Mouse (Mus musculus) heart, embryonic 11.5 days (tissue): ENCODE measurements around the gene Prkce. TPM values are rescaled to one million over a fixed set of nuclear protein-coding genes. Genes with fewer than 3 reads are reported as not detected.

ENCODE experiments used
- ATAC-seq: fragments of 200-750 bp; cut with Nextera tagmentation; replicated peaks from 2 replicates; pipeline ENCODE4 v1.8.0; 2017; ENCODE audit warnings: moderate library complexity; ENCODE audit not compliant: insufficient number of reproducible peaks, low FRiP score, low TSS enrichment
- H3K27ac ChIP-seq: fragments of 300-500 bp; sonication (generic); 2 replicates; pipeline ENCODE4 v1.5.1; 2014; ENCODE audit warnings: mild to moderate bottlenecking, low read depth, low read length
- H3K27me3 ChIP-seq: fragments of 300-500 bp; sonication (generic); 2 replicates; pipeline ENCODE4 v1.6.1; 2014; ENCODE audit warnings: mild to moderate bottlenecking, low read length, mixed read lengths; ENCODE audit not compliant: control insufficient read depth, insufficient read depth
- H3K36me3 ChIP-seq: fragments of 300-500 bp; sonication (generic); 2 replicates; pipeline ENCODE4 v1.6.1; 2014; ENCODE audit warnings: mild to moderate bottlenecking, low read length, moderate library complexity, mixed read lengths; ENCODE audit not compliant: control insufficient read depth, insufficient read depth
- H3K4me1 ChIP-seq: fragments of 300-500 bp; sonication (generic); 2 replicates; pipeline ENCODE4 v1.6.1; 2014; ENCODE audit warnings: low read length; ENCODE audit not compliant: control insufficient read depth, insufficient read depth
- H3K4me2 ChIP-seq: fragments of 300-500 bp; sonication (generic); 2 replicates; pipeline ENCODE4 v1.6.1; 2014; ENCODE audit warnings: mild to moderate bottlenecking, moderate library complexity
- H3K4me3 ChIP-seq: fragments of 300-500 bp; sonication (generic); 2 replicates; pipeline ENCODE4 v1.5.1; 2014; ENCODE audit warnings: low read depth, low read length
- H3K9ac ChIP-seq: fragments of 300-500 bp; sonication (generic); 2 replicates; pipeline ENCODE4 v1.6.1; 2014; ENCODE audit warnings: mild to moderate bottlenecking, low read depth, low read length, moderate library complexity
- H3K9me3 ChIP-seq: fragments of 300-500 bp; sonication (generic); replicated peaks from 2 replicates; pipeline ENCODE4 v1.6.1; 2016; ENCODE audit warnings: low read length; ENCODE audit not compliant: control insufficient read depth
- WGBS: fragments of 180-500 bp; shearing (Covaris S2); extraction: QIAGEN DNeasy Blood & Tissue Kit; methylation state at CpG from one replicate; pipeline ENCODE4 v1.1.7; 2014; ENCODE audit not compliant: insufficient replicate concordance; 5-methylcytosine and 5-hydroxymethylcytosine counted together
- polyA plus RNA-seq: library from polyadenylated mRNA; unstranded; fragments of >200 nt; fragmentation: Nextera tagmentation; extraction: Ambion mirVana; gene quantifications from 2 replicates; pipeline ENCODE4 v1.2.1, GENCODE M21; 2014

The Prkce gene
- polyA plus RNA-seq, 1 experiment from 2014 or later = 12.8 TPM

DNA sequence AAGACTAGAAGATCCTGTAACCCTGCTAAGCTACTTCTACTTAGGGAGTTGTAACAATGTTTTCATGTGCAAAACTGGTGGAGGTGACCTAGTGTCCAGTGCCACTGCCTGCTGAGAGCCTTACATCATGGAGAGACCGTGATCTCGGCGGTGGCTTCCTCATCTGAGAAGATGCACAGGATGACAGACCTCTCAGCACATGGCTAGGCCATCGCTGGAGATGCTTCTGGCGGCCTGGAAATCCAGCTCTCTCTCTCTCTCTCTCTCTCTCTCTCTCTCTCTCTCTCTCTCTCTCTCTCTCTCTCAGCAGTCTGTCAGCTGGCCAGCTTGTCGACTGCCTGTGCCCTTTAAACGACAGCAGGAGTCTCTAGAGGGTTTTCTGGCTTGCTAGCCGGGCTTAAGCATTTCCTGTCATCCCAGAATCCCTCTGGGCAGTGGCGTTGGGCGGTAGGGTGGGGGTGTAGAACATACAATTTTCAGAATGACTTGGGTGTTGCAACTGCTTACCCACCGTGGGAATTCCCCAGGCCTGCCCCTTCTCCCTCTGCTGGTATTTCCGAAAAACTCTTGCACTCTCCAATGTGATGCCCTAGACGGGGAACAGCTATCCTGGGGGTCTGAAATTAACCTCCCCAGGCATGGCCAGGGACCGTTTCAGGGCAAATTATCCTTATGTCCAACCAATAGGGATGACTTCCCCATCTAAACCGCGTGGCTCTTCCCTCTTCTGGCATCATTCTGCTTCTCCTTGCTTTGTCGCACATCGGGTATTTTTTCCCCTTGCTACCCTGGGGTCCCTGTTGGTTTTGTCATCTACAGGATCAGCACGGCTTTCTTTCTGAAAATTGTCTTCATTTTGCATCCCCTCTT is 340.0 kb downstream of the Prkce start:
- H3K4me1 ChIP-seq = no peaks in the 10 kb centered on the region
- no peaks in the 10 kb centered on the region for H3K36me3 ChIP-seq
- peak overlapping the region; percentile 76 for H3K27ac ChIP-seq
- no peak overlapping the region for H3K4me2 ChIP-seq
- H3K9ac ChIP-seq = no peak overlapping the region
- H3K9me3 ChIP-seq = no peaks in the 10 kb centered on the region
- H3K27me3 ChIP-seq = no peaks in the 10 kb centered on the region
- ATAC-seq = no peak
- H3K4me3 ChIP-seq = no peak overlapping the region
- 63% methylated on average over 19 of the region's 19 CpGs for WGBS

DNA sequence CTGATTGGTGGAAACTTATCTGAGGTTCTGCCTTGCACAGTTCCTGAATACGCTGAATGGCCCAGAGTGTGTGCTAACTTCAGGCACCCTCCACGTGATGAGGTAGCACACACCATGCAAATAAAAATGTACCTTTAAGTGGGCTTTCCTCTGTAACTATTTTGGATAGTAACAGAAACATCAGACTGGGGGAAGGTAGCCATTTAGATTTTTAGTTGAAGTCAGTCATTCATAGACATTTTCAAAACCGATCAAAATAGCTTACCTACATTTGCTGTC is 340.6 kb downstream of the Prkce start:
- Histone ChIP-seq H3K4me2 (no peak overlapping the region), H3K4me1 (peaks cover under 1% of the 10 kb centered on the region; the same call in 1 of the 2 replicates), H3K27ac (no peak overlapping the region), H3K9ac (no peak overlapping the region), H3K4me3 (no peak overlapping the region), H3K9me3 (no peaks in the 10 kb centered on the region), H3K36me3 (no peaks in the 10 kb centered on the region), H3K27me3 (no peaks in the 10 kb centered on the region)
- no peak for ATAC-seq
- WGBS = 75% methylated on average over 3 of the region's 3 CpGs

DNA sequence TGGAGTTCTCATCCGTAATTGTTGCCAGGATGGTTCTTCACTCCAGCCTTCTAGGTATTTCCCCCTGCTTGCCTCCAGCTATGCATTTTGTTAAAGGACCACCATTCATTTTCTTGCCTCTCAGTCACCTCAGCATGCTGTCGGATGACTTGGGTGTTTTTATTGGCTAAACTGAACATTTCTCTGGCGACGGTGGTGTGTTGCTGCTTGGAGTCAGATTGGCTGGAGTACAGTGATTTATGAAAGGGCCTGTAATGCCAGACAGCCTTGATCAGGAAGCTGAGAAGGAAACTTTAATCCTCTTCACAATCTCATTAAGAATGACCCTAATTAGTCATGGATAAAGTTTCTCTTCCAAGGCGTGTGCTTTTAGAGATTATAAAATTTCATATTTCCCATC is 342.3 kb downstream of the Prkce start:
- H3K4me2 ChIP-seq = no peak overlapping the region
- H3K36me3 ChIP-seq = no peaks in the 10 kb centered on the region
- no peak overlapping the region for H3K9ac ChIP-seq
- no peak overlapping the region for H3K4me3 ChIP-seq
- 72% methylated on average over 5 of the region's 5 CpGs for WGBS
- H3K27me3 ChIP-seq = no peaks in the 10 kb centered on the region
- peaks cover 9% of the 10 kb centered on the region for H3K4me1 ChIP-seq
- H3K9me3 ChIP-seq = no peaks in the 10 kb centered on the region
- no peak for ATAC-seq
- H3K27ac ChIP-seq = no peak overlapping the region

DNA sequence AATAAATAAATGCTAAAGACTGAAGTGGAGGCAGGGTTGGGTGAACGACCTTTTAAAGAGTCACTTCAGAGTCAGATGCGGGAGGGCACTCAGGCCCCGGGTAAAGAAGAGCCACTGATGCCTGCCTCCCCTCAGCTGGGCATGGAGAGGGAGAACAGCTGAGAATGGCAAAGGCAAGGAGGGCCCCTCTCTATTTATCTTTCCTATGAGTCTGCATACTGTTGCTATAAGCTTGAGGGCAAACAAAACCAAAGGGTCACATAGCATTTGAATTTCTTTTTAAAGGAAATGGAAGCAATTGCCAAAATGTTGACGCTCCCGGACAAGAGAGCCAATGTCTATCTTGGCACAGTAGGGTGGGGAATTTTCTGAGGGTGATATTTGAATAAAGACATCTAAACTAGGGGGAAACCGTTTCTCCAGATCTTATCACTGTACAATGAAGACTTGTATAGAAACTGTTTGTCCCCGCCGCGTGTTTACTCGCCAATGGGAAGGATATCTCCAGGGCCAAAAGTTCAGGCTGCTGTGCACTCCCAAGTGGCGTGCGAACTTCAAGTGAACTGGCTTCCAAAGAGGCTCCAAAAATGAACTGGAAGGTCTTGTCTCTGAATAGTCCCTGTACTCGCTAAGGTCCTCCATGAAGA is 347.5 kb downstream of the Prkce start:
- no peaks in the 10 kb centered on the region for H3K36me3 ChIP-seq
- no peaks in the 10 kb centered on the region for H3K27me3 ChIP-seq
- no peak overlapping the region for H3K4me3 ChIP-seq
- peaks cover 9% of the 10 kb centered on the region for H3K4me1 ChIP-seq
- 68% methylated on average over 13 of the region's 13 CpGs for WGBS
- ATAC-seq = no peak
- no peak overlapping the region for H3K27ac ChIP-seq
- H3K9me3 ChIP-seq = no peaks in the 10 kb centered on the region
- no peak overlapping the region for H3K4me2 ChIP-seq
- no peak overlapping the region for H3K9ac ChIP-seq

DNA sequence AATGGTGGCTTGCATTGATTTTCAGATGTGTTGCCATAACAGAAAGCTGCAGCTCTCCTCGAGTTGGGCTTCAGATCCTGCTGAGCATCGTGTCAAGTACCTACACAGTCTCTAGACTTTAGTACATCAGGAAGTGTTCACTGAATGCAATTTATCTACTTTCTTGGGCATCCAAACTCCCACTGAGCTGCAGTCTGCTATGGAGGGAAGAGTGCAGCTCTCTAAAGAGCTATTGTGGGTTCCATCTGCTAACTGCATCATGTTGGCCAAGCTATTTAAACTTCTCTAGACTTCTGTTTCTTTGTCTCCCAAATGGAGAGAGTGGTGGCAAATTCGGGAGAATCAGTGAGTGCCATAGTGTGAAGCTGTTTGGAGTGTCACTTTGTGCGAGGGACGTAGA is 349.0 kb downstream of the Prkce start:
- no peaks in the 10 kb centered on the region for H3K27me3 ChIP-seq
- no peak for ATAC-seq
- H3K4me1 ChIP-seq = peaks cover 9% of the 10 kb centered on the region
- WGBS = 68% methylated on average over 5 of the region's 5 CpGs
- H3K9ac ChIP-seq = no peak overlapping the region
- H3K4me2 ChIP-seq = no peak overlapping the region
- H3K9me3 ChIP-seq = no peaks in the 10 kb centered on the region
- H3K4me3 ChIP-seq = no peak overlapping the region
- no peak overlapping the region for H3K27ac ChIP-seq
- H3K36me3 ChIP-seq = no peaks in the 10 kb centered on the region

DNA sequence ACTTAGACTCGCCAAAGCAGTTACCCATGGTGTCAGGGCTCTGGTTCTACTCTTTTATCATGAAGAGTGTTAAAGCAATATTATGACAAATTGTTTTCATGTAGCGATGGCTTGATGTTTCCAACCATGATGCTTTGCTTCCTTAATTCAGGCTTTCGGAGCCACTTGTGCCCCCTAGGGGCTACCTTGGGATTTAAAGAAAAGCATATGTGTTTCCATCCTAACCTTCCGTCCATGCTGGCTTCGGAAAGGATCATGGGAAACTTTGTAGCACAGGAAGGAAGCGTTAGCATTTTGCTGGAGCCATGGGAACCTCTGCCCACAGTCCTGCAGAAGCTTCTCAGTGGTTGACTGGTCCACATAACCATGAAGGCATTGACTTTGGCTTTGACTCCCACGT is 351.0 kb downstream of the Prkce start:
- Histone ChIP-seq H3K4me3 (no peak overlapping the region), H3K27ac (no peak overlapping the region), H3K9ac (no peak overlapping the region), H3K27me3 (no peaks in the 10 kb centered on the region), H3K9me3 (no peaks in the 10 kb centered on the region), H3K36me3 (no peaks in the 10 kb centered on the region), H3K4me1 (peaks cover 6% of the 10 kb centered on the region; the same call in 1 of the 2 replicates), H3K4me2 (no peak overlapping the region)
- 83% methylated on average over 7 of the region's 7 CpGs for whole genome bisulfite sequencing
- no peak for ATAC-seq

DNA sequence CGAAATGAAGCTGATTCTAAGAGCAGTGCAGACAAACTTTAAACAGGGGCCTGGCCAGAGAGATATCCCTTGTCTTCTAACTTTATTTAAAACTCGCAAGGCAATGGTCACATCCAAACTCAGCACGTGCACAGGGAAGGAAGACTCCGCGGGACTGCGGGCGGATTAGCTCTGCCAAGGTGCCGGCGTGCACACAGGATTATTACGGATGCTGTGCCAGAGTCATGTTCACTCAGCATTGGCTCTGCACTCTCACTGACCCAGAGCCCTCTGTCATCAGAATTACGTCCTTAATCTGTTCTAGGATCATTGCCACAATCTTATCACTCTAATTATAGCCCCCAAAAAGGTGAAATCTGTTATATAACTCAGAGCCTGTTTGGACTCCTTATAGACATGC is 353.7 kb downstream of the Prkce start:
- Histone ChIP-seq H3K4me2 (no peak overlapping the region), H3K4me1 (no peaks in the 10 kb centered on the region), H3K9ac (no peak overlapping the region), H3K4me3 (no peak overlapping the region), H3K27me3 (no peaks in the 10 kb centered on the region), H3K27ac (no peak overlapping the region), H3K9me3 (no peaks in the 10 kb centered on the region), H3K36me3 (no peaks in the 10 kb centered on the region)
- 87% methylated on average over 11 of the region's 11 CpGs for WGBS
- ATAC-seq = no peak

DNA sequence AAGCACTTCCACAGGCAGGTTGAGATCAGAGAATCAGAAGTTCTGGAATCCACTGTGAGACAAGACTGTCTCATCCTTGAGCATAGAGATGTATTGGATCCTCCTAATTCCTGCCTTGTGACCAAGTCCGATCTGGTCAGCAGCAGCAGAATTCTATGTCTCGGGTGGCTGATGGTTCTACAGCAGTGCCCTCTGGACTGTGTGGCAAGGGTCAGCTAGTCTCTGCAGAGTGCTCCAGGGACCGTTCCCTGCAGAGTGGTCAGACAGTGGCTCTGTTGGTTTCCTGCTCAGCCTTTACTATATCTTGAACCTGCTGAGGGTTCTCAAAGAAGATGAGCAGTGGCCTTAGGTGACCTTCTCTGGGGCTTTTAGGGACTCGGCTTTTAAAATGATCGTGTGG is 355.1 kb downstream of the Prkce start:
- Histone ChIP-seq H3K4me1 (no peaks in the 10 kb centered on the region), H3K27me3 (no peaks in the 10 kb centered on the region), H3K9me3 (no peaks in the 10 kb centered on the region), H3K27ac (no peak overlapping the region), H3K9ac (no peak overlapping the region), H3K36me3 (no peaks in the 10 kb centered on the region), H3K4me3 (no peak overlapping the region), H3K4me2 (no peak overlapping the region)
- ATAC-seq = no peak
- WGBS = 75% methylated on average over 5 of the region's 5 CpGs

DNA sequence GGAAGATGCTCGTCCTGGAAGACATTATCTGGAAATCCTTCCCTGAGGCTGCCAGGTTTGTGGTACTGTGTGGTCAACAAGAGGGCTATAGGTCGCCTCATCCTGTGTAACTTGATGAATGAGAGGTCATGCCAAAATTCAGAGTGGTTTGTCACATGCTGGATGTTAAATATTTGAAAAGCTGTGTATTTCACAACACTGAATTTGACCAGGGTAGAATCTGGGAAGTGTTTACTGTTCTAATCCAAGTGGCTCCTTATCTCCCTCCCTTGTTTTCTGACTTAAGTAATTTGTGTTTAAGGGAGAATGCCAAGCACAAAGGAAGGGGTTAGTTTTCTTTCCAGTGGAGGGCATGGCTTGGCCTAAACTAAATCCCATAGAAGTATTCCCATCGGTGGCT is 355.8 kb downstream of the Prkce start:
- WGBS = 58% methylated on average over 3 of the region's 3 CpGs
- H3K4me1 ChIP-seq = no peaks in the 10 kb centered on the region
- ATAC-seq = no peak
- no peaks in the 10 kb centered on the region for H3K9me3 ChIP-seq
- H3K27ac ChIP-seq = no peak overlapping the region
- H3K27me3 ChIP-seq = no peaks in the 10 kb centered on the region
- H3K4me3 ChIP-seq = no peak overlapping the region
- no peaks in the 10 kb centered on the region for H3K36me3 ChIP-seq
- no peak overlapping the region for H3K9ac ChIP-seq
- no peak overlapping the region for H3K4me2 ChIP-seq
